22 mouse cellular contexts compared by ENCODE assay signal in the genomic region with DNA sequence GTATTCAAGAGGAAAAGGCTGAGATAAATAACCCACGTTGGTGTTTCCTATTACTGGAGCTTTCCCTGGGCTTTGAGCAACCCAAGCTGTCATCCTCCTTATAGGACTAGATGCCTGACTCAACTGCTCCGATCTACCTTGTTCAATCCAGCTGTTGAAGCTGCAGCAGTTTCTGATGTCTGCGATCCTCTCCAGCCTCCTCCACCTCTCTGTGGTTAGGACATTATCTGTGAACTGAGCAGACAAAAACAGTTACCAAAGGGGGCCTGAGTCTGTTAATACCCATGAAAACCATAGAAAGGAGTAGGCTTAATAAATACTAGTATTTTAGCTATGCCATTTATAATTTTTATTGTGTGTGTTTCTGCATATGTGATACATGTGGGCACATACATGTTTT.
DNase-seq lines count a peak whose midpoint lies in the region; ATAC-seq and TF ChIP-seq lines count a peak whose summit lies in the region.
"Had no signal": no experiment of that assay in that cellular context is flagged by ENCODE, and none has a peak within 500 bp of the region (broad histone marks: within the 10 kb centered on the region; RNA-seq: fewer than 3 reads in every experiment).

No protein-coding gene starts in this region.

- no peaks in the 10 kb centered on the region for H3K36me3 ChIP-seq in hindbrain, embryonic 10.5 days
- H3K36me3 ChIP-seq in hindbrain, embryonic 13.5 days, result no peaks in the 10 kb centered on the region
- H3K36me3 ChIP-seq in MEL (ENCODE audit: control insufficient read depth in 1 of 2, insufficient read depth in 2 of 2, low read length in 2 of 2), result peaks cover 0 to 61% of the 10 kb centered on the region in 2 experiments; a peak in 2 of 4 replicates
- H3K36me3 ChIP-seq: G1E had no signal

- DNase-seq in heart, adult 11 months, result peak; percentile 50
- DNase-seq in heart, postnatal 36 days, result no peak
- no peak for DNase-seq in hindbrain, embryonic 10.5 days (ENCODE audit: low spot score)
- DNase-seq in MEL (ENCODE audit: low read depth, low spot score), result peak; percentile 66
- no peak for DNase-seq in layer of hippocampus, postnatal 10 days (ENCODE audit: low spot score in 2 of 2)
- DNase-seq: adrenal gland, adult 2 months; adrenal gland, adult 8-10 months; adrenal gland, postnatal 10 days; adrenal gland, postnatal 14 days; adrenal gland, postnatal 25 days; adrenal gland, postnatal 36 days; B cell, adult 2 months; cerebellum, adult 11 months; cerebellum, adult 11-12 months; cerebellum, adult 18-20 months; cerebellum, adult 2 months had no signal

- H3K79me2 ChIP-seq in MEL (ENCODE audit: control insufficient read depth, insufficient read depth, low read length, poor library complexity), result no peaks in the 10 kb centered on the region; the same call in 1 of the 2 replicates

- H3K4me3 ChIP-seq in hindbrain, embryonic 10.5 days, result no peak overlapping the region
- no peak overlapping the region for H3K4me3 ChIP-seq in hindbrain, embryonic 13.5 days
- no peak overlapping the region for H3K4me3 ChIP-seq in MEL (ENCODE audit: control insufficient read depth in 1 of 2, insufficient read depth in 1 of 2, low read depth in 2 of 2, low read length in 2 of 2)

- 77% methylated on average over 3 of the region's 3 CpGs for WGBS in hindbrain, embryonic 10.5 days
- WGBS in hindbrain, embryonic 13.5 days, result 62% methylated on average over 3 of the region's 3 CpGs

- TF ChIP-seq POLR2A in MEL (IDR thresholded peaks at IDR 0.05; ENCODE audit: control insufficient read depth in 1 of 2, insufficient read depth in 1 of 2, low read depth in 1 of 2, low read length in 2 of 2, poor library complexity in 1 of 2), result no peak

- H3K4me1 ChIP-seq in hindbrain, embryonic 10.5 days (replicated peaks), result peaks cover 27% of the 10 kb centered on the region
- H3K4me1 ChIP-seq in hindbrain, embryonic 13.5 days (replicated peaks), result peaks cover 5% of the 10 kb centered on the region
- peaks cover 33 to 52% of the 10 kb centered on the region in 2 experiments for H3K4me1 ChIP-seq in MEL (ENCODE audit: control insufficient read depth in 1 of 2, insufficient read depth in 2 of 2, low read length in 2 of 2)

- no peak for TF ChIP-seq CTCF in MEL (IDR thresholded peaks at IDR 0.05 in 2 of 3, conservative IDR thresholded peaks at IDR 0.05 in 1 of 3; ENCODE audit: control insufficient read depth in 1 of 3, insufficient read depth in 1 of 3, low read depth in 2 of 3, low read length in 3 of 3, poor library complexity in 1 of 3, severe bottlenecking in 1 of 3)

- H3K27me3 ChIP-seq in hindbrain, embryonic 10.5 days (ENCODE audit: insufficient read depth, poor library complexity, severe bottlenecking), result peaks cover 3% of the 10 kb centered on the region; the same call in 1 of the 2 replicates
- H3K27me3 ChIP-seq in hindbrain, embryonic 13.5 days, result no peaks in the 10 kb centered on the region
- H3K27me3 ChIP-seq in MEL (ENCODE audit: control insufficient read depth in 1 of 2, insufficient read depth in 2 of 2, low read length in 2 of 2), result no peaks in the 10 kb centered on the region
- H3K27me3 ChIP-seq: CH12.LX had no signal

- peak overlapping the region; percentile 12; the same call in 1 of the 2 replicates for H3K27ac ChIP-seq in hindbrain, embryonic 10.5 days
- H3K27ac ChIP-seq in hindbrain, embryonic 13.5 days, result no peak overlapping the region
- peak overlapping the region; percentile 39 for H3K27ac ChIP-seq in MEL (ENCODE audit: control insufficient read depth, low read depth, low read length)

- TF ChIP-seq RAD21 in MEL (IDR thresholded peaks at IDR 0.05; ENCODE audit: low read depth, low read length), result no peak

- no peak for ATAC-seq in hindbrain, embryonic 13.5 days (ENCODE audit: low FRiP score)
- ATAC-seq: activated CD4-positive, CD25-positive, alpha-beta regulatory T cell, adult 4 months; CD4-positive, CD25-positive, alpha-beta regulatory T cell, adult 4 months; Patski had no signal

- H3K9ac ChIP-seq in hindbrain, embryonic 13.5 days, result no peak overlapping the region
- H3K9ac ChIP-seq in MEL (ENCODE audit: control insufficient read depth, low read depth, low read length, poor library complexity, severe bottlenecking), result no peak overlapping the region

- no peaks in the 10 kb centered on the region for H3K9me3 ChIP-seq in hindbrain, embryonic 10.5 days
- H3K9me3 ChIP-seq in hindbrain, embryonic 13.5 days, result no peaks in the 10 kb centered on the region
- H3K9me3 ChIP-seq in MEL (replicated peaks; ENCODE audit: insufficient read depth, low read length), result no peaks in the 10 kb centered on the region

- intact Hi-C loops in heart, postnatal 36 days (cut with DNase I), result no loop called here

- no peak overlapping the region for H3K4me2 ChIP-seq in hindbrain, embryonic 13.5 days

- TF ChIP-seq EP300 in MEL (IDR thresholded peaks at IDR 0.05; ENCODE audit: low read depth in 1 of 2, low read length in 2 of 2), result peak; percentile 29 to 69; a peak in 3 of 4 replicates

TF ChIP-seq in MEL, 35 proteins besides CTCF, POLR2A, EP300 and RAD21:
- TF ChIP-seq MYC (IDR thresholded peaks at IDR 0.05; ENCODE audit: low read depth, low read length), result 0 out of 2 replicates have a peak, but pooled peaks have one; percentile 27
- TF ChIP-seq GATA1 (IDR thresholded peaks at IDR 0.05; ENCODE audit: low read depth, low read length), result peak; percentile 27; the same call in 1 of the 2 replicates
- peak; percentile 50; the same call in 1 of the 2 replicates for TF ChIP-seq ETS1 (IDR thresholded peaks at IDR 0.05; ENCODE audit: low read depth, low read length)
- TF ChIP-seq MYB (IDR thresholded peaks at IDR 0.05; ENCODE audit: low read depth, low read length), result no peak
- TF ChIP-seq TCF12 (IDR thresholded peaks at IDR 0.05; ENCODE audit: low read depth, low read length), result peak; percentile 45; the same call in 1 of the 2 replicates

Comparison
In these comparisons a context has a peak if more than half of its experiments do, and no peak if none do; other contexts are left out.
1. DNase-seq: peak in heart, adult 11 months (single experiment) and MEL (single experiment); none in heart, postnatal 36 days (0 of 2), hindbrain, embryonic 10.5 days (single experiment) and layer of hippocampus, postnatal 10 days (0 of 2).